Mouse (Mus musculus) thymus, adult 2 months (tissue): ENCODE measurements around the gene Hhip. TPM values are rescaled to one million over a fixed set of nuclear protein-coding genes. Genes with fewer than 3 reads are reported as not detected.

Experiments used
- DNase-seq: peaks from one replicate; pipeline ENCODE4 v3.0.0; 2021
- H3K27ac ChIP-seq: fragments of 200-500 bp; 2 replicates; pipeline ENCODE4 v1.5.1; 2012; ENCODE audit warnings: low read length, control low read depth; ENCODE audit not compliant: control insufficient read depth, insufficient read depth
- H3K27me3 ChIP-seq: fragments of 200-500 bp; 2 replicates; pipeline ENCODE4 v1.6.1; 2012; ENCODE audit warnings: mild to moderate bottlenecking, low read length, moderate library complexity, mixed read lengths; ENCODE audit not compliant: control insufficient read depth, insufficient read depth
- H3K36me3 ChIP-seq: fragments of 200-500 bp; 2 replicates; pipeline ENCODE4 v1.6.1; 2012; ENCODE audit warnings: mild to moderate bottlenecking, low read length, moderate library complexity; ENCODE audit not compliant: control insufficient read depth, insufficient read depth
- H3K4me1 ChIP-seq: fragments of 200-500 bp; replicated peaks from 2 replicates; pipeline ENCODE4 v1.6.1; 2012; ENCODE audit warnings: low read length; ENCODE audit not compliant: control insufficient read depth, insufficient read depth
- H3K4me3 ChIP-seq: fragments of 200-500 bp; 2 replicates; pipeline ENCODE4 v1.5.1; 2012; ENCODE audit warnings: mild to moderate bottlenecking, low read length, control low read depth, moderate library complexity; ENCODE audit not compliant: control insufficient read depth, insufficient read depth
- CTCF ChIP-seq: fragments of 200-500 bp; IDR thresholded peaks from 2 replicates; pipeline ENCODE4 v1.5.1; 2012; ENCODE audit warnings: mild to moderate bottlenecking, control low read depth, low read length, moderate library complexity, borderline replicate concordance; ENCODE audit not compliant: control insufficient read depth, poor library complexity, insufficient read depth; ENCODE audit errors: extremely low read depth
- POLR2A ChIP-seq: fragments of 200-500 bp; IDR thresholded peaks from 2 replicates; pipeline ENCODE4 v1.6.1; 2012; ENCODE audit warnings: mild to moderate bottlenecking, low read length, control low read depth, moderate library complexity; ENCODE audit not compliant: control insufficient read depth, poor library complexity, insufficient read depth; ENCODE audit errors: extremely low read depth
- WGBS: fragments of 180-500 bp; shearing (Covaris S2); methylation state at CpG from one replicate; pipeline ENCODE4 v1.1.7; 2018; 5-methylcytosine and 5-hydroxymethylcytosine counted together
- polyA plus RNA-seq: library from polyadenylated mRNA; depleted of rRNA; stranded (reverse); fragments of >200 nt; gene quantifications from 2 replicates; pipeline ENCODE4 v1.2.3, GENCODE M21; 2012; rRNA removed

The Hhip gene
- 1.5 and 2.5 TPM in 2 replicates for polyA plus RNA-seq

- no peaks in the 10 kb centered on the region for H3K36me3 ChIP-seq
- H3K4me1 ChIP-seq = peaks cover 10% of the 10 kb centered on the region
- WGBS = 3% methylated on average over 41 of the region's 56 CpGs
- H3K4me3 ChIP-seq = peak within 1 kb of the TSS; percentile 25
- no peaks in the 10 kb centered on the region; the same call in 1 of the 2 replicates for H3K27me3 ChIP-seq
- H3K27ac ChIP-seq = no peak within 1 kb of the TSS
- TF ChIP-seq POLR2A = no peak
- TF ChIP-seq CTCF = no peak
- peak; percentile 49 for DNase-seq
Observed at GRCm38 (mm10) chr8:80057198-80058174, at the start of gene Hhip. TSS of gene Hhip (minus strand) at chr8:80058006.

DNA sequence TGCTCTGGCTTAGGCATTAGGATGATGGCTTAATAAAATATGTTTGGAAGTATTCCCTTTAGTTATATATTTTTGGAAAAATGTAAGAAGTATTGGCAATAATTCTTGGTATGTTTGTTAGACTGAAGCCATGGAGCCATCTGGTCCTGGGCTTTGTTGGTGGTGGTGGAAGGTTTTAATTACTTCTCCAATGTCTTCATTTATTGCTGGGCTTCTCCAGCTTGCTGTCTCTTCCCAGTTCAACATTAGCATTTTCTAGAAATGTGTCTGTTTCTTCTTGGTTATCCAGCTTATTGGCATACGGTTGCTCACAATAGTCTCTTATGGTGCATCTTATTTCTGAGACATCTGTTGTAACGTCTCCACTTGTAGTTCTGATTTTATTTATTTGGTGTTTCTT, 29.2 kb upstream of the Hhip start:
- no peaks in the 10 kb centered on the region; the same call in 1 of the 2 replicates for H3K27me3 ChIP-seq
- no peaks in the 10 kb centered on the region for H3K36me3 ChIP-seq
- TF ChIP-seq CTCF = no peak
- WGBS = 93% methylated on average over 2 of the region's 2 CpGs
- H3K4me1 ChIP-seq = no peaks in the 10 kb centered on the region
- no peak overlapping the region for H3K27ac ChIP-seq
- no peak for DNase-seq
- no peak overlapping the region for H3K4me3 ChIP-seq

- H3K36me3 ChIP-seq = no peaks in the 10 kb centered on the region
- no peak for DNase-seq
- H3K4me3 ChIP-seq = no peak overlapping the region
- H3K27ac ChIP-seq = no peak overlapping the region
- no peaks in the 10 kb centered on the region; the same call in 1 of the 2 replicates for H3K27me3 ChIP-seq
- no peak for TF ChIP-seq POLR2A
- no peak for TF ChIP-seq CTCF
- H3K4me1 ChIP-seq = peaks cover 10% of the 10 kb centered on the region
- WGBS = 17% methylated on average over 8 of the region's 12 CpGs
Observed at GRCm38 (mm10) chr8:80058193-80058592, 387 bp upstream of the Hhip start.

DNA sequence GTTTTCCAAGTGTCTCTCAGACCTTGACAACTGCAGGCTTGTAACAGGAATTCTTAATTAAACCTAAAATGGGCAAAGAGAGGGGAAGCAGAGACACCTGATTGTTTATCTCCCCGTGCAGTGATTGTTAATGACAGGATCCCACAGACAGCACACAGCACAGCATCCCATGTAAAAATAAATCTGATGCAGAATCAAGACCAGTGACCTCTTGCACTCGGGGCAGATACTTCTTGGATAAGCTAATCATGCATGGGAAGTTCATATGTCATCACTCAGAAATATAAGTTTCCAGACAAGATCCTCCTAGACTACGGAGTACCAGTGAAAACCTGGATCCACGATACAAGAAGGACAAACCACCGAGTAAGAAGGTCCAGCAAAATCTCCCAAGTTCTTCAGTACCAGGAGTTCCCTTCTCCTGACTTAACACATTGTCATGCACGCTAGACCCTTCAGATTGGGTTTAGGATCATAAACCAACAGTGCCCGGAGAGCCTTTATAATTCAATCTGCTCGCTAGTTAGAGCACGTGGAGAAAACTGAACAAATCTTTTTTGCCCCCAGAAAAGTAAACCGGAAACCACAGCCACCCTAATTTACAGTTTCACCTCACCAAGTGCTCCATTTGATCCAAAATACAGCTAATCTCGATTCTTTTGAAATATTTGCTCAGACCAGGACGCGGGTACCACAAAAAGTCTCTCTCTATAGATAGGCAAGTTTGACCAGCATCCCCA, 1.3 kb downstream of the Hhip start:
- TF ChIP-seq CTCF (no peak), POLR2A (no peak)
- peaks cover 10% of the 10 kb centered on the region for H3K4me1 ChIP-seq
- H3K36me3 ChIP-seq = no peaks in the 10 kb centered on the region
- WGBS = 14% methylated on average over 13 of the region's 13 CpGs
- no peak overlapping the region for H3K27ac ChIP-seq
- no peaks in the 10 kb centered on the region; the same call in 1 of the 2 replicates for H3K27me3 ChIP-seq
- no peak overlapping the region for H3K4me3 ChIP-seq
- DNase-seq = no peak

DNA sequence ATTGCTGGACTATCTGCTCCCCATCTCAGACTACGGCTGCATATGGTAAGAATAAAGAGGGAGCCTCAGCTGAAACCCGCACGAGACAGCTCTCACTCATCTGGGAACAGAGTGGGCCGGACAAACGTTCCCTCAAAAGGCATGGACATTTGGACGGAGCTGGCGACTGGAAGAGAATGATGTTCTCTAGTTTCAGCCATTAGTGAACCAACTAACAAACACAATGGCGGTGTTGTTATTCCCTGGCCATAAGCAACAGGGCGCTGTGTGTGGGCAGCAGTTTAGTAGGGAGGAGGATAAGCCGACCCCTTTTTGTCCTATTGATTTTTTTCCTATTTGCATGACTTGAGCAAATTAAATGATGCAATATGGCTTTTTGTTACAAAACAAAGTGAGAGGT, 2.0 kb downstream of the Hhip start:
- Histone ChIP-seq H3K4me3 (no peak overlapping the region), H3K27me3 (no peaks in the 10 kb centered on the region; the same call in 1 of the 2 replicates), H3K27ac (no peak overlapping the region), H3K4me1 (peaks cover 10% of the 10 kb centered on the region), H3K36me3 (no peaks in the 10 kb centered on the region)
- no peak for DNase-seq
- 63% methylated on average over 10 of the region's 10 CpGs for WGBS
- TF ChIP-seq CTCF = no peak
- TF ChIP-seq POLR2A = no peak

DNA sequence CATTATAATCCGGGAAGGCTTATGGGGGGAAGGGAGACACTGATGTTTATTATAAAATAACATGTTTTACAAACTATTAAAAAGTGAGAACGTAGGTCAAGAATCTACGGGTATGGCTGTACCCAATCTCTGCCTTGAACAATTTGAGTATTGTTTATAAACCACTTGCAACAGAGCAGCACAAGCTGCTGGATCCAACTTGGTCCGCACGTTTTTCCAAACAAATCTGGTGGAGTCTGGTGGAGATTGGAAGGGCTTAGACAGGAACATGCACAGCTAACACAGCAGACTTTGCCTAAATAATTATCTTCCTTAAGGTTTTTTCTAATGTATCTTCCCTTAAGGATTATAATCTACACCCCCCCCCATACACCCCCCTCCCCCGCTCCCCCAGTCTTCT, 2.7 kb downstream of the Hhip start:
- Histone ChIP-seq H3K27me3 (no peaks in the 10 kb centered on the region; the same call in 1 of the 2 replicates), H3K27ac (no peak overlapping the region), H3K36me3 (no peaks in the 10 kb centered on the region), H3K4me1 (peaks cover 10% of the 10 kb centered on the region), H3K4me3 (no peak overlapping the region)
- DNase-seq = no peak
- 90% methylated on average over 6 of the region's 6 CpGs for WGBS
- TF ChIP-seq POLR2A (no peak), CTCF (no peak)
